Mouse (Mus musculus) megakaryocyte, embryonic 14.5 days (primary cell): ENCODE measurements at regions not wholly inside any gene's neighbourhood (a gene's known extent, or its start where the extent isn't known, plus 50 kb on each side); places are given as distances from the start of the nearest gene placed in this dataset.

ENCODE experiments used
- H3K27me3 ChIP-seq: replicated peaks from 2 replicates; pipeline ENCODE3; 2012; ENCODE audit warnings: inconsistent platforms
- H3K36me3 ChIP-seq: replicated peaks from 2 replicates; pipeline ENCODE3; 2012; ENCODE audit warnings: low read length, inconsistent platforms, mixed read lengths
- H3K4me1 ChIP-seq: 2 replicates; pipeline ENCODE4 v1.6.1; 2012; ENCODE audit warnings: inconsistent platforms
- H3K4me3 ChIP-seq: replicated peaks from 2 replicates; pipeline ENCODE3; 2012; ENCODE audit warnings: moderate library complexity, mild to moderate bottlenecking, inconsistent platforms
- H3K9me3 ChIP-seq: 2 replicates; pipeline ENCODE4 v1.6.1; 2012; ENCODE audit warnings: inconsistent platforms
- FLI1 ChIP-seq: IDR thresholded peaks from 2 replicates; pipeline ENCODE4 v1.6.1; 2012; ENCODE audit warnings: low read length, inconsistent platforms, mixed read lengths
- GATA1 ChIP-seq: IDR thresholded peaks from 3 replicates; pipeline ENCODE4 v1.6.1; 2012; ENCODE audit warnings: mixed read lengths, low read length, inconsistent platforms, borderline replicate concordance

DNA sequence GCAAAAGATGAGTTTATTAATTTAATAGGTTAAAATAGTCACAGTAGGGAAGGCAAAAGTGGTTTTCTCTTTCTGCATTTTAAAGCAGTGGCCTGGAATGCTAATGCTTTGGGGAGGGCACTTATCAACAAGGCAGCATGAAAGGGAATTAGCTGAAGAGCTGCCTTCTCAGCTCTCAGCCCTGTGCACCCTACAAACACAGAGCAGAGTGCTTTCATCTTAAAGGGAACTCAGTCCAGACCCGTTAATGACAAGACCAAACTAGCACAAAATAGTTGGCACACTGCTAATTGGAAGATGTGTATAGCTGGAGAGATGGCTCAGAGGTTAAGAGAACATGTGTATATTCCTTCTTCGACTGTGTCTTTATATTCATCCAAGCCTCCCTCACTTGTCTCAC is 281.6 kb downstream of the Lpin1 start:
- H3K4me3 ChIP-seq = no peak overlapping the region
- H3K36me3 ChIP-seq = no peaks in the 10 kb centered on the region
- no peaks in the 10 kb centered on the region for H3K9me3 ChIP-seq
- TF ChIP-seq GATA1 (no peak), FLI1 (no peak)
- H3K4me1 ChIP-seq = no peaks in the 10 kb centered on the region
- no peaks in the 10 kb centered on the region for H3K27me3 ChIP-seq

DNA sequence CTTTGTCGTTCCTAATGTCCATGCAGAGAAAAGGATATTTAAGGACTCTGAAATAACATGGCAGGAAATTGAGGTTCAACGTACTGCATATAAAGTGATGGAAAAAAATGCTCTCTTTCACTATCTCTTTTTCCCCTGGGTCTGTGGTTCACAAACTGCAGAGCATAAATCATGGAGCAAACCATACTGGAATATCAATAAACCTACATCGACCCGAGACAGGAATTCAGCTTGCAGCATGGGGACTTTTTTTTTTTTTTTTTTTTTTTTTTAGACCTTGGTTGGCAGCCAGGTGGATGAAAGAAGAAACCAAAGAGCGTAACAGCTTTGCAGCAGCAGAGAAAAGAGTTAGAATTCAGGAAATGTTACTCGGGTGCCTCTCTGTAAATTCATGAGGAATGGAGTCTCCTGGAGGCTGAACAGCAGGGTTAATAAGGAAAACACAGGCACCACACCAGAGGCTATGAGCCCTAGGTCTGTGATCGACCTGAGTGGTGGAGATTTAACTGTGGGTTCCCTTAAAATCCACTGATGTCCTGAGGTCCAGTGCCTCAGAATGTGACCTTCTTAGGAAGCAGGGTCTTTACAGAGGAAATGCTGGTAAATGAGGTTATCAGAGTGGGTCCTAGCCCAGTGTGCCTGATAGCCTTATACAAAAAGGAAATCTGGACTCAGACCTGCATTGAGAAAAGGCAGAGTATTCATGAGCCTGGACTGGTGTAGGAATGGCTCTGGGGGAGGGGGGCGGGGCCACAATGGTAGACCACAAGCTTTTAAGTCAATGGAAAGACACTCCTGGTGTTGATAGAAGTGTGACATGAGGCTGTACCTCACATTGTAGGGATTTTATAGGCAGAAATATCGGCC is 290.0 kb downstream of the Lpin1 start:
- Histone ChIP-seq H3K9me3 (no peaks in the 10 kb centered on the region), H3K27me3 (peaks cover 2% of the 10 kb centered on the region), H3K4me1 (no peaks in the 10 kb centered on the region), H3K4me3 (no peak overlapping the region), H3K36me3 (no peaks in the 10 kb centered on the region)
- TF ChIP-seq FLI1 (no peak), GATA1 (no peak)

DNA sequence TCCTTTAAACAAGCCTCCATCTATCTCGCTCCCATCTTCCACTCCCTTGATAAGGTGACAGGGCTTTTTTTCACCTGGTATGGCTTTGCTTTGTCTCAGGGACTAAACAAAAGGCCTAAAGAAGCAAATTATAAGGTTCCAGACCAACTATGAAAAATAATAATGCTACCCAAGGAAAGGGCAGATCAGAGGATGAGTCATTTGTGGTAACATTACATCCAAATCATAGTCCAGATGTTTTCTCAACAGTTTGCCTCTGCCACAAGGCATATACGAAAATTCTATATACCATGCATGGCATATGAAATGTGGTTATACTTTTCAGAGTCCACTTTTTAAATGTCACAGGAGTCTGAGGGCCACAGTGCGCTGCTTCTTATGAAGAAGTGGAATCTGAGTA is 302.7 kb downstream of the Lpin1 start:
- H3K4me1 ChIP-seq = no peaks in the 10 kb centered on the region
- H3K9me3 ChIP-seq = no peaks in the 10 kb centered on the region
- TF ChIP-seq FLI1 = no peak
- H3K27me3 ChIP-seq = no peaks in the 10 kb centered on the region
- H3K36me3 ChIP-seq = no peaks in the 10 kb centered on the region
- H3K4me3 ChIP-seq = no peak overlapping the region

DNA sequence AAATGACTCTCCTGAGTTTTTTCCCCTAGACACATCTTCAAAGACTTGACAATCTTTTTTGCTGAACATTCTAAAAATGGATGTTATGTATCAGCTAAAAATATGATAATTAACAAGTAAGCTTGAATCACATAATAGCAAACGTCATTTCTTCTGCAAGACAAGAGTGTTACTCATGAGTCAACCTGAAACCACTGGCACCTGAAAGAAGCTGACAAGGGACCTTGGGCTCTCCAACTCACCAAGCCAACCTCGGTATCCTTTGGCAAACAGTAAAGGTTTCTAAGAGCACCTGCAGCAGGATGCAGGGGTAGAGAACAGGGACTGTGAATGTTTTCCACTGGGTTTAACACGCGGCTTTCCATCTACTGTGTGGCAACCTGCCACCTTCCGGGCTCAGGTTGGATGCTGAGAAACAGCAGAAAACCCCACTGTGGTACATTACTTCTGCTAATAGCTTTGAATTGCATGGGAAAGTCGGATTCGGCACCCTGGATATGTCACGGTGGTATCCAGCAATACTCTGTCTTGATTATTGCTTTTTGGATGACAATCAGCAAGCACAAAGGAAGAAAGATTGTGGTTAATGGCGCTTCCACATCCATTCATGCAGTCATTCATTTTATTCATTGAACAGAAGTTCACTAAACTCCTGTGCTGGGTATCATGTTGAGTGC is 305.9 kb downstream of the Lpin1 start:
- H3K27me3 ChIP-seq = no peaks in the 10 kb centered on the region
- H3K9me3 ChIP-seq = no peaks in the 10 kb centered on the region
- TF ChIP-seq FLI1 = no peak
- no peak for TF ChIP-seq GATA1
- no peak overlapping the region for H3K4me3 ChIP-seq
- H3K36me3 ChIP-seq = no peaks in the 10 kb centered on the region
- no peaks in the 10 kb centered on the region for H3K4me1 ChIP-seq

DNA sequence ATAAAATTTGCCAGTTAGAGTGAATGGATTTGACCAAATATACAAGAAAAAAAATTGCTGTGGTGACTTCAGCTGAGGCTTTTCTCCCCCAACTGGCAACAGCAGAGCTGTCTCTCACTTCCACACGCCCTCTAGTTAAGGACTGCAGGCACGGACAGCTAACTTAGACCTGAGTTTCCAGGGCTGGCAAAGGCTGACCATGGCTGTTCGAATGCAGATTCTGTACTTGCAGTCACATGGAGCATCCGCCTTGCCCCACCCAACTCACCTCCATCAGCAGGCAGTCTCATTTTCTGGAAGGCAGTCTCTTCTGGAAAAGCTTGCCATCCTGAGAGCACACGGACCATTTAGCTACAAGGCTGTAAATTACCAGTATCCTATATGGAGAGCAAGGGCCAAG is 325.7 kb downstream of the Lpin1 start:
- Histone ChIP-seq H3K27me3 (peaks cover 2% of the 10 kb centered on the region), H3K9me3 (no peaks in the 10 kb centered on the region), H3K36me3 (no peaks in the 10 kb centered on the region), H3K4me1 (no peaks in the 10 kb centered on the region), H3K4me3 (no peak overlapping the region)
- TF ChIP-seq GATA1 (no peak), FLI1 (no peak)

DNA sequence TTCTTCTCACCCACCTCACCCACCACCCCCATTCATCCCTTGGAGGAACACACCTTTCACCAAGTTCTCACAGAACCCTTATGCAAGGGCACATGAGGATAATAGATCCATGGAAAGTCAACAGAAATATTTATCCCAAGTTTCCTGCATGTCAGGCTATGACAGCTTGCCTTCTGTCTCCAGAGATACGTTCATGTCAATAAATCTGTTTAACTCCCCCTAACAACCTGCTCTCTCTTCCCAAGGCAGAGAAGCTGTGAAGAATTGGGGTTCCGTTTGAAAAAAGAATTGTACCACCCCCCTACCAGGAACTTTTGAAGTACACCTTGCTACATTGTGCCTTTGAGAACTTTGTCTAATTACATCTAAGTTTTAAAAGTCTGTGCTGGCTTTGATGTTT is 331.6 kb downstream of the Lpin1 start:
- no peaks in the 10 kb centered on the region for H3K27me3 ChIP-seq

DNA sequence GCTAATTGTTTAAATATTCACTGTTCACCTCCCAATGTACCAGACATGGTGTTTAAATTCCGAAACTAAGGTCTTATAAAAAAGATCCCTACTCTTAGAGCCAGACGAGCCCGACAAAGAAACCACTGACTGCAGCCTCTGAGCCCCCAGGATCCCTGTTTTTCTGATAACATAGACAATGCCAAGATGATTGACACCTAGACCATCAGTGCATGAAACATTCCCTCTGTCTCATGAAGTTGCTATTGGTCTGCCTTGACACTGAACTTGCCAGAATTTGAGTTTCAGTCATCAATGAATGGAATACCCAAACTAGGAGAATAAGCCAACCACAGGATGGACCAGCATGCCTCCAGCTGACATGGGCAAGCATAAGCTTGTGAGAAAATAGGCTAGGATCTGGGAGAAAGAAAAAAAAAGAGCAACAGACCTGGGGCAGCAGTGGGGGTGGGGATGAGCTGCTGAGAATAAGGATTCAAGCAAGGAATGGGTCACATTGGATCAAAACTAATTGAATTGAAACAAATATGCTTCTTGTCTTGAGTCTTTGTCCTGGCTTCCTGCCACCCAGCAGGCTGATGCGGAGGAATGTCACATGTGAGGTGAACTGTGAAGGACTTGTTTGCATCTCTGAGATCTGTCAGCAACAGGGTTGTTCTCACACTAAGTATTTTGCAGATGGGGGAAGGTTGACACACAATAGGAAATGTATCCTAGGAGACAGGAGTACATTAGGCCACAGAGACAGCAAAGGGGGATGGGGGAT is 333.0 kb downstream of the Lpin1 start:
- no peak overlapping the region for H3K4me3 ChIP-seq
- no peaks in the 10 kb centered on the region for H3K36me3 ChIP-seq
- no peaks in the 10 kb centered on the region for H3K9me3 ChIP-seq
- H3K4me1 ChIP-seq = no peaks in the 10 kb centered on the region
- no peaks in the 10 kb centered on the region for H3K27me3 ChIP-seq
- TF ChIP-seq FLI1 (no peak), GATA1 (no peak)

More for the DNA sequence above, 331.6 kb downstream of the Lpin1 start:
- Histone ChIP-seq H3K4me3 (no peak overlapping the region), H3K9me3 (no peaks in the 10 kb centered on the region), H3K36me3 (no peaks in the 10 kb centered on the region), H3K4me1 (no peaks in the 10 kb centered on the region)
- TF ChIP-seq GATA1 = no peak
- TF ChIP-seq FLI1 = no peak

DNA sequence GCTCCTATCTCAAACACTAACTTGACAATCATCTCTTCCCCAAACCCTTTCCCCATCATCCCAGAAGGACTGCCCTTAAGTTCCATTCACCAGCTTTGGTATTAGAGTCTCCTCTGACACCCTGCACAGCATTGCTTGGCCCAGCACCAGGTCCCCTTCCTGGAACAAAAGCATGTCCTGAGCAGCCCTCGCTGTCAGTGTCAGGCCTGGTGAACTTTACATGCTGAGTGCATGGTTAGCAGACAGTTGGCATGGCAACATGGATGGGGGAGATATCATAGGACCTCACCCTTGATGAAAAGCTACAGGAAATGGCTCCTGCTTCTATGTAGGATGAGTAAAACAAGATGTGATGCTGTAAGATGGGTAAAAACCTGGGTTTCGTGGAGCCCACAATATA is 333.6 kb downstream of the Lpin1 start:
- TF ChIP-seq FLI1 = no peak
- TF ChIP-seq GATA1 = no peak
- Histone ChIP-seq H3K9me3 (no peaks in the 10 kb centered on the region), H3K4me3 (no peak overlapping the region), H3K4me1 (no peaks in the 10 kb centered on the region), H3K36me3 (no peaks in the 10 kb centered on the region), H3K27me3 (no peaks in the 10 kb centered on the region)

DNA sequence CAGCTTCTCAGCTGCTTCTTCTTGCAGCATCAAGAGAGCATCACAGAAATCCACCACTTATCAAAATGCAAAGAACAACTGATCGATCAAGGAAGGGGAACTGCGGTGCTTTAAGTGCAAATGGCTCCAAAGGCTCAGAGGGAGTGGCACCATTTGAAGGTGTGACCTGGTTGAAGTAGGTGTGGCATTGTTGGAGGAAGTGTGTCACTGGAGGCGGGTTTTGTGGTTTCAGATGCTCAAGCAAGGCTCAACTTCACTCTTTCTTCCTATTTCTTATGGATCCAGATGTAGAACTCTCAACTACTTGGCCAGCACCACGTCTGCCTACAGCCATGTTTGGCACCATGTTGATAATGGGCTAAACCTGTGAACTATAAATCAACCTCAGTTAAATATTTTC is 334.5 kb downstream of the Lpin1 start:
- Histone ChIP-seq H3K36me3 (no peaks in the 10 kb centered on the region), H3K9me3 (no peaks in the 10 kb centered on the region), H3K4me1 (no peaks in the 10 kb centered on the region), H3K4me3 (no peak overlapping the region), H3K27me3 (no peaks in the 10 kb centered on the region)
- TF ChIP-seq FLI1 = no peak
- TF ChIP-seq GATA1 = no peak

DNA sequence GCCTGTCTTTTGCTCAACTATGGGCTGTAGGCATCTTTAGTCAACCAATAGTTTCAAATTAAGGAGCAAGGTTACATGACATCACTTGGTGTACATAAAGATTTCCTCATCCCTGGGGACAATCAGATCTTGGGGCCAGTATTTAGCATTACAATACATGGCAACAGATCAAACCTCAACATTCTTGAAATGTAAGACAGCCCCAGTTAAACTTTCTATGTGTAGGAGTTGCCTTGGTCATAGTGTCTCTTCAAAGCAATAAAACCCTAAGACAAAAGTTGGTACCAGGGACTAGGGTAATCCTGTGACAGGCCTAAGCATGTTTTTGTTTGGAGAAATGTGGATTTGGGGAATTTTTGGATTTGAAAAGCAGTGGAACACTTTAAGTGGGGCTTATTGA is 338.3 kb downstream of the Lpin1 start:
- Histone ChIP-seq H3K4me1 (no peaks in the 10 kb centered on the region), H3K36me3 (no peaks in the 10 kb centered on the region), H3K27me3 (peaks cover 4% of the 10 kb centered on the region), H3K4me3 (no peak overlapping the region), H3K9me3 (no peaks in the 10 kb centered on the region)
- no peak for TF ChIP-seq GATA1
- TF ChIP-seq FLI1 = no peak
